Mouse (Mus musculus) hindlimb bud, embryonic 11.5 days (tissue): Measurements from ENCODE around the gene Tubd1.

ENCODE experiments used
- DNase-seq: peaks from one replicate; pipeline ENCODE4 v3.0.0-alpha.2; 2012; ENCODE audit warnings: low read depth, low spot score; ENCODE audit errors: extremely low spot score

The Tubd1 gene

GRCm38 (mm10) chr11:86558258-86558657, 13.5 kb downstream of the Tubd1 start:
- no peak for DNase-seq

GRCm38 (mm10) chr11:86568425-86568824, 23.6 kb downstream of the Tubd1 start:
- DNase-seq, result no peak

GRCm38 (mm10) chr11:86570261-86570746, 25.5 kb downstream of the Tubd1 start:
- peak; percentile 83 for DNase-seq

GRCm38 (mm10) chr11:86571047-86571855, 26.5 kb downstream of the Tubd1 start:
- no peak for DNase-seq

GRCm38 (mm10) chr11:86571871-86572270, 27.1 kb downstream of the Tubd1 start:
- DNase-seq, result no peak

GRCm38 (mm10) chr11:86572623-86573022, 27.8 kb downstream of the Tubd1 start:
- DNase-seq, result no peak

GRCm38 (mm10) chr11:86573646-86574231, 28.9 kb downstream of the Tubd1 start:
- DNase-seq, result no peak

GRCm38 (mm10) chr11:86574408-86574807, 29.6 kb downstream of the Tubd1 start:
- DNase-seq, result no peak

GRCm38 (mm10) chr11:86575632-86576378, 31.0 kb downstream of the Tubd1 start:
- no peak for DNase-seq

GRCm38 (mm10) chr11:86577231-86577630, 32.4 kb downstream of the Tubd1 start:
- DNase-seq, result no peak

- no peak for DNase-seq
These were observed 33.5 kb downstream of the Tubd1 start for GRCm38 (mm10) chr11:86578106-86578808.

- DNase-seq, result no peak
These were observed 34.3 kb downstream of the Tubd1 start for GRCm38 (mm10) chr11:86578809-86579730.

- no peak for DNase-seq
These were observed 35.0 kb downstream of the Tubd1 start for GRCm38 (mm10) chr11:86579731-86580318.

GRCm38 (mm10) chr11:86580319-86581113, 35.7 kb downstream of the Tubd1 start:
- DNase-seq, result no peak

- DNase-seq, result no peak
These were observed 36.5 kb downstream of the Tubd1 start for GRCm38 (mm10) chr11:86581250-86581753.

GRCm38 (mm10) chr11:86581943-86582542, 37.3 kb downstream of the Tubd1 start:
- no peak for DNase-seq

GRCm38 (mm10) chr11:86582543-86583260, 37.9 kb downstream of the Tubd1 start:
- no peak for DNase-seq
